Mouse (Mus musculus): ENCODE measurements around the gene Ubxn2a. TPM values are rescaled to one million over a fixed set of nuclear protein-coding genes. Genes with fewer than 3 reads are reported as not detected.
"Not testable (repeated sequence)": the region's sequence is repeated elsewhere in the genome, so short reads cannot be mapped to it uniquely, and the experiment has no call there.

Gene Ubxn2a
- polyA plus RNA-seq, 1 experiment = 14.4 TPM

GRCm38 (mm10) chr12:4889251-4889650, 18.3 kb downstream of the Ubxn2a start:
- WGBS = 92% methylated on average over 2 of the region's 2 CpGs
- Histone ChIP-seq H3K27ac (ENCODE audit: control insufficient read depth, insufficient read depth, low read depth, low read length, poor library complexity) (no peak overlapping the region), H3K4me3 (replicated peaks; ENCODE audit: control insufficient read depth, low read depth, low read length) (no peak overlapping the region), H3K4me1 (ENCODE audit: control insufficient read depth, insufficient read depth, low read length) (no peaks in the 10 kb centered on the region)
- TF ChIP-seq POLR2A (IDR thresholded peaks at IDR 0.05; ENCODE audit: borderline replicate concordance, control insufficient read depth, low read depth, low read length) = no peak
- no peak for TF ChIP-seq CTCF (IDR thresholded peaks at IDR 0.05; ENCODE audit: control insufficient read depth, insufficient read depth, low read length)

DNA sequence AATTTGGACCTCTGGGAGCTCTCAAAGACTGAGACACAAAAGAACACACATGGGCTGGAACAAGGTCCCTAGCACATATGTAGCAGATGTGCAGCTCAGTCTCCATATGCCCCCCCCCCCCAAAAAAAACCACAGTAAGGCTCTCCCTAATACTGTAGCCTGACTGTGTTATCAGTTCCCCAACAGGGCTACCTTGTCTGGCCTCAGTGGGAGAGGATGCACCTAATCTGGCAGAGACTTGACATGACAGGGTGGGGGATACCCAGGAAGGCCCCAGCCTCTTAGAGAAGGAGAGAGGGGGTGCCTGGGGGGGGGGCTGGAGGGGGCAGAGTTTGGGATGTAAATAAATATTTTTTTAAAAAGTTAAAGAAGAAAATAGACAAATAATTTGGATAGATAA, 18.8 kb downstream of the Ubxn2a start:
- no peak for TF ChIP-seq POLR2A (IDR thresholded peaks at IDR 0.05; ENCODE audit: borderline replicate concordance, control insufficient read depth, low read depth, low read length)
- no peak for TF ChIP-seq CTCF (IDR thresholded peaks at IDR 0.05; ENCODE audit: control insufficient read depth, insufficient read depth, low read length)
- H3K27ac ChIP-seq (ENCODE audit: control insufficient read depth, insufficient read depth, low read depth, low read length, poor library complexity) = no peak overlapping the region
- no peaks in the 10 kb centered on the region for H3K4me1 ChIP-seq (ENCODE audit: control insufficient read depth, insufficient read depth, low read length)
- H3K4me3 ChIP-seq (replicated peaks; ENCODE audit: control insufficient read depth, low read depth, low read length) = no peak overlapping the region

DNA sequence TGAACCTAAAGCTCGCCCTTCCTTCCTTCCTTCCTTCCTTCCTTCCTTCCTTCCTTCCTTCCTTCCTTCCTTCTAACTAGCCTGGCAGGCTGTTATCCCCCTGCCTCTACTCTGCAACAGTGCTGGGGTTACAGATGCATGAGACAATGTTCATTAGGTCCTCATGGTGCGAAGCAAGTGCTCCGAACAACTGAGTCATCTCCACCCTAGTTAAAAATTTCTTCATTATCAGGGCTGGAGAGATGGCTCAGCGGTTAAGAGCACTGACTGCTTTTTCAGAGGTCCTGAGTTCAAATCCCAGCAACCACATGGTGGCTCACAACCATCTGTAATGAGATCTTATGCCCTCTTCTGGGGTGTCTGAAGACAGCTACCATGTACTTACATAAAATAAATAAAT, 20.9 kb downstream of the Ubxn2a start:
- 84% methylated on average over 4 of the region's 4 CpGs for WGBS
- not testable (repeated sequence) for H3K4me1 ChIP-seq (ENCODE audit: control insufficient read depth, insufficient read depth, low read length); H3K27ac ChIP-seq (ENCODE audit: control insufficient read depth, insufficient read depth, low read depth, low read length, poor library complexity); H3K4me3 ChIP-seq (replicated peaks; ENCODE audit: control insufficient read depth, low read depth, low read length)

- Histone ChIP-seq H3K27ac (ENCODE audit: control insufficient read depth, insufficient read depth, low read depth, low read length, poor library complexity) (no peak overlapping the region), H3K4me1 (ENCODE audit: control insufficient read depth, insufficient read depth, low read length) (no peaks in the 10 kb centered on the region), H3K4me3 (replicated peaks; ENCODE audit: control insufficient read depth, low read depth, low read length) (no peak overlapping the region)
- no peak for TF ChIP-seq CTCF (IDR thresholded peaks at IDR 0.05; ENCODE audit: control insufficient read depth, insufficient read depth, low read length)
- no peak for TF ChIP-seq POLR2A (IDR thresholded peaks at IDR 0.05; ENCODE audit: borderline replicate concordance, control insufficient read depth, low read depth, low read length)
- 69% methylated on average over 1 of the region's 1 CpGs for WGBS
Observed at GRCm38 (mm10) chr12:4885062-4885461, 22.4 kb downstream of the Ubxn2a start.

- H3K4me3 ChIP-seq (replicated peaks; ENCODE audit: control insufficient read depth, low read depth, low read length) = no peak overlapping the region
- no peak overlapping the region for H3K27ac ChIP-seq (ENCODE audit: control insufficient read depth, insufficient read depth, low read depth, low read length, poor library complexity)
- no peaks in the 10 kb centered on the region; the same call in 1 of the 2 replicates for H3K4me1 ChIP-seq (ENCODE audit: control insufficient read depth, insufficient read depth, low read length)
- 85% methylated on average over 2 of the region's 2 CpGs for WGBS
- TF ChIP-seq POLR2A (IDR thresholded peaks at IDR 0.05; ENCODE audit: borderline replicate concordance, control insufficient read depth, low read depth, low read length) (no peak), CTCF (IDR thresholded peaks at IDR 0.05; ENCODE audit: control insufficient read depth, insufficient read depth, low read length) (no peak)
Observed at GRCm38 (mm10) chr12:4882086-4882485, 25.4 kb downstream of the Ubxn2a start.

- H3K4me3 ChIP-seq (replicated peaks; ENCODE audit: control insufficient read depth, low read depth, low read length) = no peak overlapping the region
- no peaks in the 10 kb centered on the region; the same call in 1 of the 2 replicates for H3K4me1 ChIP-seq (ENCODE audit: control insufficient read depth, insufficient read depth, low read length)
- 90% methylated on average over 5 of the region's 5 CpGs for WGBS
- no peak overlapping the region; the same call in 1 of the 2 replicates for H3K27ac ChIP-seq (ENCODE audit: control insufficient read depth, insufficient read depth, low read depth, low read length, poor library complexity)
- no peak for TF ChIP-seq POLR2A (IDR thresholded peaks at IDR 0.05; ENCODE audit: borderline replicate concordance, control insufficient read depth, low read depth, low read length)
- TF ChIP-seq CTCF (IDR thresholded peaks at IDR 0.05; ENCODE audit: control insufficient read depth, insufficient read depth, low read length) = no peak
Observed at GRCm38 (mm10) chr12:4879048-4879447, 28.5 kb downstream of the Ubxn2a start.

DNA sequence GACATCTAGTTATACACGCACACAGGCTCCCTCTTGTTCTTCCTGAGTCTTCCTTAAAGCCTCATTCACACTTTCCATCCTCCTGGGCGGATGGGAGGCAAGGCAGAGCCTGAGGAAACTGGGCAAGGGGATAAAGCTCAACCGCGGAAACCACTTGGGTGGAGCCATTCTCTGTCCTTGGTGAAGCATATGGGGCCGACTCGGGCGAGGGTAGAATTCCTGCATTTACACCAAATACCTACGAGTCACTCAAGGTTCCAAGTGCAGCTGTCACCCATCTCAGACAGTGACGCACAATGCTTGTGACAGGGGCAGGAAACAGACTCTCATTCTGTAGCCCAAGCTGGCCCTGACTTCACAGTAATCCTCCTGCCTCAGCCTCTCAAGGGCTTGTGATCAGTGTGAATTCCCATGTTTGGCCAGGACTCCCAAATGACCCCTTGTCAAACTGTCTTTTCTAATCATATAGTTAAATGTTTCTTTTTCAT, 29.2 kb downstream of the Ubxn2a start:
- no peak overlapping the region for H3K27ac ChIP-seq (ENCODE audit: control insufficient read depth, insufficient read depth, low read depth, low read length, poor library complexity)
- H3K4me1 ChIP-seq (ENCODE audit: control insufficient read depth, insufficient read depth, low read length) = no peaks in the 10 kb centered on the region; the same call in 1 of the 2 replicates
- no peak for TF ChIP-seq POLR2A (IDR thresholded peaks at IDR 0.05; ENCODE audit: borderline replicate concordance, control insufficient read depth, low read depth, low read length)
- TF ChIP-seq CTCF (IDR thresholded peaks at IDR 0.05; ENCODE audit: control insufficient read depth, insufficient read depth, low read length) = no peak
- WGBS = 60% methylated on average over 9 of the region's 9 CpGs
- H3K4me3 ChIP-seq (replicated peaks; ENCODE audit: control insufficient read depth, low read depth, low read length) = no peak overlapping the region

DNA sequence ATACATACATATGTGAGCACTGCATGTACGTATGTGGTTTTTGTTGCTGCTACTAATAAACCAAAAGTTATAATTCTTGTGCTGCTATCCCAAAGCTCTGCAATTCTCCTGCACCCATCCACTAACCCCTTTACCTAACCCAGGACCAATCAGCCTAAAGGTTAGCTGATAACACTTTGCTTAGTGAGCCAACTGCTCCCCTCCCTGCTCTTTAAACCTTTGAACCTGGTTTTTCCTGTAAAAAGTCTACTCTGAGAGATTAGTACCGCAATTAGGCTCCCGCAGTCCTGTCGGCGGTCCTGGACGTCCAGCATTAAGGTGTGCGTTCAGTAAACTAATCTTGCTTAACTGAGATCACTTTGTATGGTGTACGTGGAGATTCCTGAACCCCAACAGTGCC, 31.9 kb downstream of the Ubxn2a start:
- no peaks in the 10 kb centered on the region; the same call in 1 of the 2 replicates for H3K4me1 ChIP-seq (ENCODE audit: control insufficient read depth, insufficient read depth, low read length)
- 86% methylated on average over 8 of the region's 8 CpGs for WGBS

More for the DNA sequence above, 31.9 kb downstream of the Ubxn2a start:
- no peak for TF ChIP-seq POLR2A (IDR thresholded peaks at IDR 0.05; ENCODE audit: borderline replicate concordance, control insufficient read depth, low read depth, low read length)
- no peak for TF ChIP-seq CTCF (IDR thresholded peaks at IDR 0.05; ENCODE audit: control insufficient read depth, insufficient read depth, low read length)
- H3K4me3 ChIP-seq (replicated peaks; ENCODE audit: control insufficient read depth, low read depth, low read length) = no peak overlapping the region
- no peak overlapping the region for H3K27ac ChIP-seq (ENCODE audit: control insufficient read depth, insufficient read depth, low read depth, low read length, poor library complexity)

Measured in bone marrow, adult 2 months (tissue).